Mouse (Mus musculus): ENCODE measurements around the gene Ncam1.

Ncam1 gene

DNA sequence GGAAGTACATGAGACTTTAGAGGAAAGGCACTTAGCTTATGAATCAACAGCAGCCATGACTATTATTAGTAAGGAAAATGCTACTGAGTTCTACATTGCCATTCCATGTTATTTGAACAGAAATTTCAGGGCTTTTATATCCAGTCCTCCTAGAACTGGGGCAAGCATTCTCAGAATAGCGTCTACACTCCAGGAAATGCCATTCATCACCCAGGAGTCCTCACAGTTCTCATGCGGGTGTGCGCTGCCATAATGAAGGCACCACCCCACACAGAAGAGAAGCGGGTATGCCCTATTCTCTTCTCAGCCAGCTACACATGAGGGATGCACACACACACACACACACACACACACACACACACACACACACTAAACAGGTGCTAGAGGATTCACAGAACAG is 43.5 kb downstream of the Ncam1 start:
- peak; percentile 60 for DNase-seq (ENCODE audit: low read depth, low spot score)

DNA sequence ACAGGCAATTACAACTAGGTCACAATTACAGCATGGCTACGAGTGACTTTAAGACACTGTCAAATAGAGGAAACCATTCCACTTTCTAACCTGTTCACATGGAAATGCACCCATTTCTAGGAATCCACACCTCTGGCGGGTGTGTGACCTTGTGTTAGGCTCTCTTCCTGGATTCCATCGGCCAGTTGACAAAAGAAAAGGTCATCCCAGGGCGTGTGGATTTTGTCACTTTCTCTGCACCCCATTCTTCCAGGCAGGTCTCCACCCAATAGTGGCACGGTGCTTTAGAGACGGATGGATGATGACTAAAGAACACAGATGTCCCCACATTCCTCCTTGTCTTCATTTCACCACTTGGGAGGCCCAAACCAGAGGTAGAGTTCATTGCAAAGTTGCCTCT is 47.3 kb downstream of the Ncam1 start:
- DNase-seq (ENCODE audit: low read depth, low spot score) = no peak

DNA sequence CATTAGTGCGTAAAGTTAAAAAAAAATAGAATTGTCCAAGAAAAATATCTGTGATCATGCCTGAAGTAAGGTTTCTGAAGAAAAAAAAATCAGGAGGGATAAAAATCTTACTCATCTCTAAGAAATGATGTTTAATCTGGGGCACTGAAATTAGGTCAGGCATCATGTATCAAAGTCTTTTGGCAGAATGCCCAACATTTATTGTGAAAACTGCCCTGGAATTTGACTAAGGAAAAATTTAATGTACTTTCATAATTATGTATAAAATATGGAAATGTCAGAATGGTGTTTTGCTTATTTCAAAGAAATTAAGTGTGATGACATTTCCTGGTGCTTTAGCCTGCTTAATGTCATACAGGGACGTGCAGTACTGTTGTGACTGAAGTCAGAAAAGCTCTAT is 52.5 kb downstream of the Ncam1 start:
- DNase-seq (ENCODE audit: low read depth, low spot score) = no peak

DNA sequence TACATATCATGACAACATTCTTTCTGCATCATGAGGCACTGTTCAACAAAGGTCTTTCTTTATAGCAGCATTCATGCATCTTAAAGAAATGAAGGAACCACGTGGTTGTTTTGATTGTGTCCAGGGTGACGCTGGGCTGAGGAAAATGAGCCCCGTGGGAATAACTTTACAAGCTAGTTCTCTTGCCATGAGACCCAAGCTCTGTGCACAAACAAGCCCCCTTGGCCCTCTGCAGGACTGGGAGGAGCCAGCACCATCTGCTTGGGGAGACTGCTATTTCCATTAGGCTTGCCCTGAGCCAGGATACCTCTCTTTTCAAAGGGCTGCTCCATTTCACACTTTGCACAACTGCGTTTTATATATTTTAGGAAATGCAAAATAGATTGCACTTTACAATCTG is 53.0 kb downstream of the Ncam1 start:
- peak; percentile 36 for DNase-seq (ENCODE audit: low read depth, low spot score)

DNA sequence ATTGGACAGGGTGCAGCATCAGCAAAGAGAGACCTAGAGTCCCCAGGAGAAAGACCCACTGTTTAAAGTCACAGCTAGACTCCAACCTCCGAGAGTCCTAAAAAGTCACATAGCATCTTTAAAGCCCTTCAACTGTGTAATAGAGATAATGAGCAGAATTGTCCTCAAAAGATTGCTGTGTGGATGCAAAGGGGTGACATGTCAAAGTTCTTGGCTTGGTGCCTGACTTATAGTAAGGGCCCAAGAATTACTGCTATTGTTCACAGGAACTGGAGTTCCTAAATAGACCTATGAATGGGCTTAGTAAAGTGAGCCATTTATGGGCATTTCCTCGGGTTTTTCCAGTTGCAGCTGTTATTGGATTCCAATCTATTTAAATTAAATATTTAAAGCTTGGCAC is 54.4 kb downstream of the Ncam1 start:
- peak; percentile 57 for DNase-seq (ENCODE audit: low read depth, low spot score)

DNA sequence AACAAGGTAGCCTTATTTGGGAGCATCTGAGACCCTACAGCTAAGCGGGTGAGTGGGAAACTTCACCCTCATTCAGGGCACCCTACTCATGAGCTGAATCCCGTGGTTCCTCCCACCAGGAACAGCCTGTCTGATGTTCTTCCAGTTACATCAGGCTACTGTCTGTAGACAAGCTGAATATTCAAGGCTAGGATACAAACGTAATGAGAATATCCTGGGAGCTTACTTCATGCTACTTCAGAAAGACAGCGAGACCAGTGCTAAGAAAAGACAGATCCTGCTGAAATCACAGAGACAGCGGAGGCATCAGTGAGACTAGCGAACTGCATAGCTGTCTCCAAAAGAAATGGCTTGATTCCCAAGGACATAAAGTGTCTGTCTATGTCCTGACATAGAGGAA is 58.8 kb downstream of the Ncam1 start:
- DNase-seq (ENCODE audit: low read depth, low spot score) = peak; percentile 75

DNA sequence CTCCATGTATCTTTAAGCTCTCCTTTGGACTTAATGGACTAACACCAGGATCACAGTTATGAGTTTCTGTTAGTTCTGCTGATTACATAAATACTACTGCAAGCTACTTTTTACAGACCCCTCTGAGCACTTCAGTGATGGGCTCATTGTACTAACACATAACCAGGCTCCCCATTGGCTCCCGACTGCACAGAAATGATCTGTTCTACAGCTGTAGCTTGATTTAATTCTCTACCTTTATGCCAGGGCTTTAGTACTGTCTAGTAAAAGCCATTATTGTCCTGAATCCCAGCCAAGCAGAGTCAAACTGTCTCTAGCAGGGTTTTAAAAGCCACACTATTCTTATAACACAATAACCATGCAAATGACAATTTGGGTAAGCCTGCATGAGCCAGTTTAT is 60.2 kb downstream of the Ncam1 start:
- DNase-seq (ENCODE audit: low read depth, low spot score) = peak; percentile 36

DNA sequence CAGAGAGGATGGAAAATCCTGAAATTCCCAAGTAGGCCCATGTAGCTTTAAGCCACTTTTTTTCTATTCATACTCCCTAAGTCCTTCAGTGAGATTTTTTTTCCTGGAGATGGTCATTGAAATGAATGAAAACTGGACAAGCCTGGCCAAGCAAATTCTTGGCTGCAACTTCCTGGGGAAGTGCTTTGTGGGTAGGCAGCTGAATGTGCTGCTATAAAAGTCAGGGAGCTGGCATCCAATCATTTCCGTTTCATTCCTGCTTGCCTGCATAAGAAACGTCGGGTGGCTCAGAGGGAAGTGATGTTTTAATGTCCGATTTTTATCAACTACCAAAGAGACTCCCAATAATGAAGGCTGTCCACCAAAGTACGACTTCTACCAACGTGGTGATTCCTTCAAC is 61.6 kb downstream of the Ncam1 start:
- DNase-seq (ENCODE audit: low read depth, low spot score) = peak; percentile 66

DNA sequence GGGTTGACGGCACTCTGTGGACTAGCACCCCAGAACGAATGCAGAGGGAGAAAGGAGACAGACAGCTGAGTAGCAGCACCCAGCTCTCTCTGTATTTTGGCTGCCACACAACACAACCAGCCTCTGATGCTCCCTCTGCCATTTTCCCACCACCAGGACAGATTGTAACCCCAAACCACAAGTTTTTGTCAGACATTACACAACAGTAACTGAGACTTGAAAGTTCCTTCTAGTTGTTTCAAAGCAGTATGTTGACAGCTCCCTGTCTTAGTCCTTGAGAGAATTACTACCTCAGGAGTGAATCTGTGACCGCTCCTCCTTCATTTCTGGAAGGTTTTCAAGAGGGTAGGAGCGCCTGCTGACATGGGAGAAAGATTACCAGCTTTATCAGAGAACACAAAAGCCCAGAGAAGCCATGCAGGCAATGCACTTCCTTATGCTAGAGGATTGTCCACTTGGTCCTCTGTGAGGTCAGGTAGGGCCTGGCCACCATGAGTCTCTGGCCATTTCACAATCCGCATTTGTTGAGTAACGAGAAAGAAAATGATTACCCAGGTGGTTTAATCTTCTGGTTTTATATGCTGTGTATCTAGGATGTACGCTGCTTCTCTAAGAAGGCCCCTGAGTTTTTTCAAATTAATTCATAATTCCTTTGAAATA is 64.2 kb downstream of the Ncam1 start:
- DNase-seq (ENCODE audit: low read depth, low spot score) = no peak

DNA sequence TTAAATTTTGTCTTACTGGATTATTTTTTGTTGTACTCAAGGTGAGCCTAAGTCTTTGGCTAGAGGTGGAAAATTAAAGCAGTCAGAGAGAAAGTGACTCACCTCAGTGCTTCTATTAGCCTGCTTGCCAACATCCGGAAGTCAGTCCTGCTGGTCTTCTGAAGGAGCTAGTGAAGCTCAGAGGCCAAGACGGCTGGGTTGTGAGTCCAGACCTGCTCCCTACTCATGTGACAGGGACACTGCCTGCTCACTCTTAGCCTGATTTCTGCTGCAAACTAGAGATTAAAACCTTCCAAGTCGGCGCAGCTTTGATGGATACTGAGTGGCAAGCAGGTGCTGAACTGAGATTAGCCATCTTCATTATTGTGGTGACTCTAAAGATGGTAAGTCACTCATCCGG is 65.0 kb downstream of the Ncam1 start:
- peak; percentile 89 for DNase-seq (ENCODE audit: low read depth, low spot score)

DNA sequence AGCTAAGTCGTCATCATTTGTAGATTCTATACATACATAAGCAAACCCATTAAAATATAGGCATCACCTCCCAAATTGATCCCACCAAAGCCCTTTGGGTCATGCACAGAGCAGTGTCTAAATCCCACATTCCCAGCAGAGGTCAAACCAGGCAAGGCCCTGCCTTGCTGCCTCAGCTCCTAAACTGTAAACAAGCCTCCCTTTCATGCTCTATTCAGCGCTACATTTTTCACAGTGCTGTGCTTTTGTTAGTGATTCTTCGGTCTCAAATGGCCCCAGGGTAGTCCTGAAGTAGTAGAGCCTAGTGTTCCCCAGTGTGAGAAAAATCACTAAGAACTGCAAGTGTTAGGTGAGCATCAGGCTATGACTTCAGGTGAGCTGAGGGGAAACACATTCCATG is 69.2 kb downstream of the Ncam1 start:
- peak; percentile 41 for DNase-seq (ENCODE audit: low read depth, low spot score)

DNA sequence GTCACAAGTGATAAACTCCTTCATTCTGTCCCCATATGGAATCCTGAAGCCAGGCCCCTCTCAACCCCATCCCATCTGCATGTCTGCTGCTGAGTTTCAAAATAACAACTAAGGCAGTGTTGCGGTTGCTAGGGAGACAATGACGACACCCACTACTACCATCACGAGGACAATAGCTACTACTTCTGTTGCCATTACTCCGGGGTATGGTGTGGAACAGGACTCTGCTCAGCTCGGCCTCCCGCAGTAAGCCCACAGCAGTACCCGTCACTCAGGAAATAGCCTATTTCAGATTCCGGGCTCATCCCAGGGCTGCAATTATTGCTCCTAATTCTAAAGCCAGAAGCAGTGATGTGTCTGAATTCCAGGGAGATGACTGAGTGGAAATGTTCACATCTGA is 70.5 kb downstream of the Ncam1 start:
- DNase-seq (ENCODE audit: low read depth, low spot score) = peak; percentile 80

DNA sequence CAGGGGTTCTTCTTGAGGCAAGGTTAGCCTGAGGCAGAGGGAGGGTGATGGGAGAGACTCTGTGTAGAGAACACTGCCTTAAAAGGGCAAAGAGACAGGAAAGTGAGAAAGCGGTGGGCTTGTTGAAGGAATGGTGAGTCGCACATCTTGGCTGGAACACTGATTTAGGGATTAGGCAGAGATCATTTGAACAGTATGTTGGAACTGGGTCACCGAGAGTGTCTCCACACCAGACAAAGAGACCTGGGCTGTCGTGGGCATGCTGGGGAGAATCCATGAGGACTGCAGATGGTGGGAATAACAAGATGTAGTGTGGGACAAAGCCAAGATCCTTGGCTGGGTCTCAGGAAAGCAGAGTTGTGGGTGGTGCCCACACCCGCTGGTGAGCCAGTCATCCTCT is 76.0 kb downstream of the Ncam1 start:
- DNase-seq (ENCODE audit: low read depth, low spot score) = peak; percentile 93

DNA sequence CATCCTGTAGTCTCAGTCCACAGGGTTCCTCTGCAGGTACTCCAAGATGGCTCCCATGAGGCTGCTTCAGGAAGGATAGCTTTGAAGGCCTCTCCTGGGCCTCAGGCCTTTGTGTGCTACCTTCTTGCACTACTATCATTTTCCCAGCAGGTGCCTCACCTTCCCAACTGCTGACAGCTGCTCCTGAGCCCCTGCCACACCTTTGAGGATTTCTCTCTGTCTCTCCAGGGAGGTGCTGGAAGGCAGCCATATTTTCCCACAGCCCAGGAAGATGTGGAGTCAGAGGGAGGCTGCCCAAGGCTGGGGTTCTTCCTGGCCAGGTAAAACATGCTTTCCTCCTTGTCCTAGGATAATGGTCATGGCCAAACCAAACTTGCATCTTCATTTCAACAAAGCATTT is 83.6 kb downstream of the Ncam1 start:
- peak; percentile 71 for DNase-seq (ENCODE audit: low read depth, low spot score)

DNA sequence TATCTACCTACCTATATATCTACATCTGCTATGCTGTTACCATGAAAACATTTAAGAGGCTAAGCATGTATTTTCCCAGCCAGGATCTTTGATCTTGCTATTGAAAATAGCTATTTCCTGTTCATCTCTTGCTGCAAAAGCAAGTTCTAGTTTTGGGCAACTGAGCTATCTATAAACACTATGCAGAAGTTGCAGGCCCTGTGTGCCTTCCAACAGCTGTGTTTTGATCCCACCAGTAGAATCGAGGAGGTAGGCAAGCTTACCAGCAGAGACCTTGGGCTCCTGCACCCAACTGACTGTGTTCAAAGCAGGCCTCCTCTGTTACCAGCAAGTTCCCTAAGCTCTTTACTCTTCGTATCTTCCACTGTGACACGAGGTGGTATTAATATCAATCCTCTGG is 84.6 kb downstream of the Ncam1 start:
- no peak for DNase-seq (ENCODE audit: low read depth, low spot score)

DNA sequence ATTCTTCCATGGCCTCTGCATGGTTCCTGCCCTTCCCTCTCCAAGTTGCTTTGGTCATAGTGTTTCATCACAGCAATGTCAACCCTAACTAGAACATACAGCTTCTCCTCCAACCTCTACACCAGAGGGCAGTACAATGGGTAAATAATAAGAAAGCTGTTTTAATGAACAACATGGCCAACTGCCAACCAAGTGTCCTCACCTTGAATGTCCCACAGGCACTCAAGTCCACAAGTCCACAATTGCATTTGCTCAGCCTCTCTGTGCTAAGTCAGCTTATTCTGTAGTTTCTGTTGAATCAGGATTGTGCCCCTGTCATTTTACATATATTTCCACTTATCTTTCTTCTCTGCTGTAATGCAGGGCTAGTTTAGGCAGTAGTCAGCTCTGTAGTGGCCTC is 91.1 kb downstream of the Ncam1 start:
- DNase-seq (ENCODE audit: low read depth, low spot score) = no peak

DNA sequence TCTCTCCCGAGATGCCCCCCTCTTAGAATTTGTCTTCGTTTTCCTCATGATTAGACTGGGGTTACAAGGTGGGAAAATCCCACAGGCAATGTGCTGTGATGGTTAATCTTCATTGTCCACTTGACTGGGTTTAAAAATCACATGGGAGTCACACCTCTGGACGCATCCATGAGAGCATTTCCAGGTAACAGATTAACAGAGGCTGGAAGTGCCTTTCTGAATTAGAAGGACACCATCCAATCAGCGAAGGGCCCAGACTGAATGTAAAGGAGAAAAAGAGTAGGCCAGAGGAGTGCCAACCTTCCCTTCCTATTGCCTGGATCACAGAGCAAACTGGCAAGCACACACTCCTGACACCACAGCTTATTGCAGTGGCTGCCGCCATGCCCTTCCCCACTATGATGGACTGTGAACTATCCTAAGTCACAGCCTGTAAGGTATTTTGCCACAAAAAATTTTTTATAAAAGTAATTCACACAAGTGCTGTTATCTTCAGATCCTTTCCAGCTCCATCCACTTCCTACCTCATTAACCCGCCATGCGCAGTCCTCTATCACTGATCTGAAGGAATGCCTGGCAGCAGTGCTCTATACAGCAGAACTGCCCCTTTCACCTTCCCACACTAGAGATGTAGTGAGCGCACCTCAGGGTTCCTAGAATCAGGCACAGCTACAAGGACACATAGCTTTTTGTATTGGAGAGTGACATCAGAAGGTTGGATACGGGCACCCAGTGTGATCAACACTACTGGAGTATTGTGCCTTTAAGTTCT is 94.3 kb downstream of the Ncam1 start:
- no peak for DNase-seq (ENCODE audit: low read depth, low spot score)

DNA sequence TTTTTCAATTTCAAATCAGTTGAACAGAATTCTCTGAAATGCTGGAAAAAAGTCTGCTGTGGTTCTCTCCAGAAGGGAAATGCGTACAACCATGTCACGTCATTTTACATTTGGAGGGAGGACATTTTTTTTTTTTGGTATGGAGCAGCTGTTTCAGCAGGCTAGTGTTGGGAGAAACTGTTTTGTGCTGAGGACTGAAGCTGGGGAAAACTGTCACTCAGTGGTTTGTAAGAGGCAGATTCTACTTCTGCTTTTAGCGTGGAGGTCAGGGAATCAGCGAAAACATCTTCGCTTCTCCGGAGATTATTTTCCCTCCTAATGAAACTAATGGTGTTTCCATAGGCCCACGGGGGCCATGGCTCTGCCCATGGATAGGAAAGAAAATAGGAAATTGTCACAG is 103.4 kb downstream of the Ncam1 start:
- DNase-seq (ENCODE audit: low read depth, low spot score) = peak; percentile 57

DNA sequence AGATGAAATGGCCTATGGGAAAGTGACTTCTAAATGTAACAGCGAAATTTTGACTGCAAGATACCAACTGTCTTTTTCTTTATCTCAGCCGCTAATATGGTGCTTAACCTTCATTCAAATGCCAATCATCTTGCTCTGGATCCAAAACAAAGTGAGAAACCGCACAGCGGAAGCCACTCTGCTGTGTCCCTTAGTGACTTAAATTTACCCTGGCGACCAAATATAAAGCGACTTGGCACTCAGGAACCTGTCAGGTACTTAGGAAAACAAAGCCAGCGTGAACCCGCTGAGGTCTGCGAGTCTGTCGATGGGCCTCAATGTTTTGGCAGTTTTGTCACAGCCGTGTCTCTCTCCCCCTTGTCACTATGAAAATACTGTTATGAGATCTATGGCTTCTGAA is 105.9 kb downstream of the Ncam1 start:
- peak; percentile 32 for DNase-seq (ENCODE audit: low read depth, low spot score)

DNA sequence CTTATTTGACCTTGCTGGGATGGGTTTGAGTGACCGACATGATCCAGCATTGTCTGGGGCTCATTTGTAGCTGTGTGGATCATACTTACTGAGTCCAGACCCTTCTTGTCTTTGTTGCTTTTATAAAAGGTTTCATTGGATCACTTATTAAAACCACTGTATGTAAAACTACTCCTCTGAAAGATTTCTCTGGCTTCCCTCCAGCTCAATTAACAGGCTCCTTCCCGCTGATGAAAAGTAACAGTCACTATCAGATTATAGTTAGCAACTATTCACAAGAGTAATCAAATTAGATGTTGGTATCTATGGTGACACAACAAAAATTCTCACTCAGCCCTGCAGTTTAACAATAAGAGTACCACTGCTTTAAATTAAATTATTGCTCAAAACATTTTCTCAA is 107.4 kb downstream of the Ncam1 start:
- no peak for DNase-seq (ENCODE audit: low read depth, low spot score)

DNA sequence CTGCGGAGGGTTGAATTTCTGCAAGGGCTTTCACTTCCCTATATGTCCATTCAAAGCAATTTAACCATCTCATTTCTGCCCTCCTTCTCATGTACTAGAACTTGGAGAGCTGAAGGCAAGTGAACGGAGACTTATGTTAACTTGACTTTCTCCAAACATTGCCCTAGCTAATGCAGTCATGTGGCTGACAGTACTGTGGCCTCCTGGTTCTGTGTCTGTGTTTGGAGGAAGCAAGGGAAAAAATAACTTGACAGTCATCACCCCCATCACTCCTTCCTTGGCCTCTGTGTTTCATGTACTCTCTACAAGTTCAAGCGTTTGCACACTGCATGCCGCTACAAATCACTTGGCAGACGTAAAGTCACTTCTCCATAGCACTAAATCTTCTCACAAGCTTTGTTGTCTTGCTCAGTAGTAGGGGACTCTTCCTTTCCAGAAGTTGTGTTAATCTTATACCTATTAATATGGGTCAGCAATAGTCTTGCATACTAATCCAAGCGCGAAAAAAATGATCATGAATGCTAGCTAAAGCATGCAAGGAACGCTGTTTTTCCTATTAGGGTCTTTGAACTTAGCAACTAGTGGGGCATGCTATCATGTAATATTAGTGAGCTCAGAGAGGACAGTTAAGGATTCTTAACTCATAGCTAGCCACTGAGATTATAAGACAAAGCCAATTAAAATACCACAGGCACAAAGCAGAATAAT is 115.0 kb downstream of the Ncam1 start:
- DNase-seq (ENCODE audit: low read depth, low spot score) = no peak

DNA sequence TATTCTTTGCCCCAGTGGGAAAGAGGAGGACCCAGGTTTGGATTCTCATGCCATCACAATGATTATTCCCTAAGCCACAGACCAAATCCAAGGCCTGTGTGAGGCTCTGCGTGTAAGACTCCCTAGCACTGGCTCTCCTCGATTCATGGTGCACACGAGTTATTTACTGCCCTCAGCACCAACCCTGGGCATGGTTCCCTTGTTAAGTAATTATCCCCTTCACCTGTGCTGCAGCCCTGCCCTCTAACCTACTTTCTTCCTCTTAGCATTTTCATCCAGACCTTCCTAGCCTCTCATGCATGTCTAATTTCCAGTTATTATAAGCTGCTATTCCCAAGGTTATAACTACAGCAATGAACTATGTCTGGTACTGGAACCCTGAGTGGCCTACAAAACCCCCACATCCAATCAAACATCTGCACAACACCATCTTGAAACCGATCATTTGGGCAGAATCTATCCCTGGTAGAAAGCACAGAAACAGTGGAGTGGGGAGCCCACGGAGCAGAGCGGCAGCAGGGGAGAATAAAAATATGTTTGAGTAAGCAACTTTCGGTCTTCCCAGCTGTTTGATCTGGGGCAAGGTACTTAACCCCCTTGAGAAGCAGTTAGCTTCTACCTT is 116.8 kb downstream of the Ncam1 start:
- DNase-seq (ENCODE audit: low read depth, low spot score) = no peak
